9 mouse cellular contexts compared by ENCODE assay signal in genomic region chr1:133423166-133423542, GRCm38 (mm10). TPM values are rescaled to one million over a fixed set of nuclear protein-coding genes. Genes with fewer than 3 reads are reported as not detected.
DNase-seq lines count a peak whose midpoint lies in the region; ATAC-seq and TF ChIP-seq lines count a peak whose summit lies in the region.
"Had no signal": no experiment of that assay in that cellular context is flagged by ENCODE, and none has a peak within 500 bp of the region (broad histone marks: within the 10 kb centered on the region; RNA-seq: fewer than 3 reads in every experiment).

No protein-coding gene starts in this region.

- peak; percentile 17 for ATAC-seq in forebrain, embryonic 12.5 days (ENCODE audit: low FRiP score)
- peak; percentile 24; the same call in 1 of the 2 replicates for ATAC-seq in neural tube, embryonic 13.5 days (ENCODE audit: low read depth)
- ATAC-seq in megakaryocyte-erythroid progenitor cell, adult 5-6 weeks (replicated peaks; ENCODE audit: low FRiP score, low TSS enrichment, poor library complexity, severe bottlenecking), result no peak

- H3K36me3 ChIP-seq in forebrain, embryonic 12.5 days (replicated peaks), result no peaks in the 10 kb centered on the region
- no peaks in the 10 kb centered on the region for H3K36me3 ChIP-seq in neural tube, embryonic 13.5 days

- no peak for TF ChIP-seq POLR2A in lung, adult 2 months (IDR thresholded peaks at IDR 0.05; ENCODE audit: borderline replicate concordance, extremely low read depth, low read depth, low read length)

- H3K27me3 ChIP-seq in forebrain, embryonic 12.5 days, result peaks cover 10% of the 10 kb centered on the region; the same call in 1 of the 2 replicates
- no peaks in the 10 kb centered on the region for H3K27me3 ChIP-seq in neural tube, embryonic 13.5 days

- peak overlapping the region; percentile 89; the same call in 1 of the 2 replicates for H3K27ac ChIP-seq in forebrain, embryonic 12.5 days
- peak overlapping the region; percentile 81 for H3K27ac ChIP-seq in neural tube, embryonic 13.5 days (replicated peaks)
- H3K27ac ChIP-seq: macrophage had no signal

- peak overlapping the region; percentile 97 for H3K4me2 ChIP-seq in forebrain, embryonic 12.5 days
- H3K4me2 ChIP-seq in neural tube, embryonic 13.5 days, result peak overlapping the region; percentile 89

- DNase-seq in lung, adult 2 months, result no peak
- no peak for DNase-seq in lung, postnatal 25 days (ENCODE audit: low spot score)
- peak; percentile 55 to 64 for DNase-seq in kidney, postnatal 4 days
- DNase-seq in cerebellum, adult 9-10 months, result no peak
- no peak for DNase-seq in urinary bladder, postnatal 14 days (ENCODE audit: low spot score)

- peak overlapping the region; percentile 95 for H3K4me3 ChIP-seq in lung, adult 2 months (replicated peaks; ENCODE audit: extremely low read depth, low read depth, low read length)
- H3K4me3 ChIP-seq in forebrain, embryonic 12.5 days (replicated peaks), result peak overlapping the region; percentile 85
- peak overlapping the region; percentile 67 for H3K4me3 ChIP-seq in neural tube, embryonic 13.5 days

- H3K4me1 ChIP-seq in lung, adult 2 months (ENCODE audit: control insufficient read depth, insufficient read depth, low read length), result peaks cover 15% of the 10 kb centered on the region
- peaks cover 46% of the 10 kb centered on the region for H3K4me1 ChIP-seq in forebrain, embryonic 12.5 days
- H3K4me1 ChIP-seq in neural tube, embryonic 13.5 days (replicated peaks), result peaks cover 43% of the 10 kb centered on the region

- H3K9ac ChIP-seq in forebrain, embryonic 12.5 days, result peak overlapping the region; percentile 87
- peak overlapping the region; percentile 83 for H3K9ac ChIP-seq in neural tube, embryonic 13.5 days

- no peak for TF ChIP-seq CTCF in lung, adult 2 months (IDR thresholded peaks at IDR 0.05; ENCODE audit: insufficient read depth, low read length)

- H3K9me3 ChIP-seq in forebrain, embryonic 12.5 days, result no peaks in the 10 kb centered on the region
- H3K9me3 ChIP-seq in neural tube, embryonic 13.5 days, result no peaks in the 10 kb centered on the region

- under 1% methylated on average over 30 of the region's 31 CpGs for WGBS in lung, adult 2 months
- 1% methylated on average over 31 of the region's 31 CpGs for WGBS in forebrain, embryonic 12.5 days
- under 1% methylated on average over 31 of the region's 31 CpGs for WGBS in neural tube, embryonic 13.5 days

RNA-seq across cellular contexts. Expression of gene Sox13, which starts 1.0 kb away (rescaled TPM):
- 134 and 144 TPM in 2 replicates for polyA plus RNA-seq in lung, adult 2 months (2012; rRNA removed)
- polyA plus RNA-seq in forebrain, embryonic 12.5 days (2016; fragmentation: Nextera tagmentation; extraction: Ambion mirVana), result 13.1 and 13.3 TPM in 2 replicates
- polyA plus RNA-seq in neural tube, embryonic 13.5 days (2015; fragmentation: Nextera tagmentation; extraction: Ambion mirVana), result 8.8 TPM in 2 replicates
- 0.33 and 3.8 TPM in 2 replicates for total RNA-seq in megakaryocyte-erythroid progenitor cell, adult 5-6 weeks (2014; fragmentation: Nextera tagmentation)
- total RNA-seq in megakaryocyte-erythroid progenitor cell, adult 5-6 weeks (2017), result 0.69 TPM in 1 of 2 replicates, not detected in the other

RNA-seq across cellular contexts. Expression of gene Etnk2, which starts 59.8 kb away (rescaled TPM):
- polyA plus RNA-seq in lung, adult 2 months (2012; rRNA removed), result 0.59 and 0.93 TPM in 2 replicates
- 2.5 and 2.6 TPM in 2 replicates for polyA plus RNA-seq in forebrain, embryonic 12.5 days (2016; fragmentation: Nextera tagmentation; extraction: Ambion mirVana)
- polyA plus RNA-seq in neural tube, embryonic 13.5 days (2015; fragmentation: Nextera tagmentation; extraction: Ambion mirVana), result 10.1 and 10.2 TPM in 2 replicates
- total RNA-seq in megakaryocyte-erythroid progenitor cell, adult 5-6 weeks (2014; fragmentation: Nextera tagmentation), result not detected in 2 replicates
- not detected in 2 replicates for total RNA-seq in megakaryocyte-erythroid progenitor cell, adult 5-6 weeks (2017)
- polyA plus RNA-seq: macrophage had no signal

Comparison
In these comparisons a context has a peak if more than half of its experiments do, and no peak if none do; other contexts are left out.
1. DNase-seq: peak in kidney, postnatal 4 days (2 of 2); none in lung, adult 2 months (single experiment), lung, postnatal 25 days (single experiment), cerebellum, adult 9-10 months (single experiment) and urinary bladder, postnatal 14 days (single experiment).
2. Peak in every context shown above with its lines, with median percentiles within 50 percentile points of each other: H3K4me3 ChIP-seq.